Mouse (Mus musculus) midbrain, embryonic 10.5 days (tissue): ENCODE measurements at regions not wholly inside any gene's neighbourhood (a gene's known extent, or its start where the extent isn't known, plus 50 kb on each side); places are given as distances from the start of the nearest gene placed in this dataset.

Experiments
- DNase-seq: peaks from one replicate; pipeline ENCODE4 v3.0.0-alpha.2; 2017; ENCODE audit warnings: low spot score
- H3K27ac ChIP-seq: fragments of 300-500 bp; sonication (generic); replicated peaks from 2 replicates; pipeline ENCODE4 v1.5.1; 2016; ENCODE audit warnings: mild to moderate bottlenecking
- H3K27me3 ChIP-seq: fragments of 300-500 bp; sonication (generic); 2 replicates; pipeline ENCODE4 v1.6.1; 2016; ENCODE audit warnings: low read depth, mild to moderate bottlenecking; ENCODE audit not compliant: poor library complexity, severe bottlenecking
- H3K36me3 ChIP-seq: fragments of 300-500 bp; sonication (generic); 2 replicates; pipeline ENCODE4 v1.6.1; 2016; ENCODE audit warnings: mild to moderate bottlenecking, moderate library complexity
- H3K4me1 ChIP-seq: fragments of 300-500 bp; sonication (generic); 2 replicates; pipeline ENCODE4 v1.6.1; 2016
- H3K4me3 ChIP-seq: fragments of 300-500 bp; sonication (generic); 2 replicates; pipeline ENCODE4 v1.5.1; 2016; ENCODE audit warnings: mild to moderate bottlenecking, moderate library complexity
- H3K9me3 ChIP-seq: fragments of 300-500 bp; sonication (generic); replicated peaks from 2 replicates; pipeline ENCODE4 v1.6.1; 2016; ENCODE audit warnings: mild to moderate bottlenecking
- WGBS: fragments of 180-500 bp; shearing (Covaris S2); methylation state at CpG from one replicate; pipeline ENCODE4 v1.1.7; 2016; 5-methylcytosine and 5-hydroxymethylcytosine counted together

DNA sequence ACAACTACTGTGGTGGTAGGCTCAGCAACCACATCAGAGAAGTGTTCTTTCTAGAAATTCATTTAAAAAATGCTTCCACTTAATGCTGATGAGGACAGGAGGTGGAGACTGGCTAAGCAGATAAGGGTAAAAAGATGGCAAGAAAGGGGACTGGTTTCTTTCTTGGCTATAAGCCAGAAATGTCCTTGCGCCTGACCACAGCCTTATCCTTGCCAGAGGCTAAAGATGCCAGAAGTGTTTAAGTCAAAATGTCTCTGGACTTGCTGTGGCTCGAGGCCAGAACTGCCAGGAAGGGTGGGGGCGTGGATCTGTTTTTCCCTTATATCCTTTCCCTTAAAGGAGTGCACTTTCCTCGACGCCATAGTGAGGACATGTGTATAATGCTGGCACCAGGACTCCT lies 133.7 kb downstream of the Drd1 start:
- H3K27ac ChIP-seq: no peak overlapping the region
- no peaks in the 10 kb centered on the region for H3K4me1 ChIP-seq
- H3K36me3 ChIP-seq: no peaks in the 10 kb centered on the region
- no peaks in the 10 kb centered on the region for H3K9me3 ChIP-seq
- H3K4me3 ChIP-seq: no peak overlapping the region
- 92% methylated on average over 5 of the region's 5 CpGs for WGBS
- no peak for DNase-seq
- H3K27me3 ChIP-seq: no peaks in the 10 kb centered on the region

GRCm38 (mm10) chr13:53919851-53920381 lies 135.6 kb downstream of the Drd1 start:
- Histone ChIP-seq H3K4me1 (no peaks in the 10 kb centered on the region), H3K36me3 (no peaks in the 10 kb centered on the region), H3K9me3 (no peaks in the 10 kb centered on the region), H3K27me3 (no peaks in the 10 kb centered on the region), H3K4me3 (no peak overlapping the region), H3K27ac (no peak overlapping the region)
- DNase-seq: no peak
- WGBS: 70% methylated on average over 5 of the region's 5 CpGs

DNA sequence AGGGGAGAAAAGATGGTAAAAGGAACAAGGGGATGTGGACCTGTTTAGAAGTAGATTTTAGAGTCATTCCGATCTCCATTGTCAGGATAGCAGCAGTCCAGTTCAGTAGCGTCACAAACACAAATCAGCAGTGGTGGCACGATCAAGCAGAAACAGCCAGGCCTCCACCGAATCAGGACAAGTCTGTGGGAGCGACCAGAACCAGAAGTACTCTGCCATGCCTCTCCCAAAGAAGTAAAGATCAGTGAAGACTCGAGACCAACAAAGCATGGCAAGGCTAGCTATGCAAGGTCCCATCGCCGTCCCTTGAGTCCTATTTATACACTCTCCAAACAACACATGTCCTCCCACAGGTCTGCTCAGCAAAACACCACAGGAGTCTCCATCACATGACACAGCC lies 140.0 kb downstream of the Drd1 start:
- Histone ChIP-seq H3K9me3 (no peaks in the 10 kb centered on the region), H3K27me3 (no peaks in the 10 kb centered on the region), H3K4me3 (no peak overlapping the region), H3K4me1 (peaks cover 29% of the 10 kb centered on the region), H3K27ac (no peak overlapping the region), H3K36me3 (no peaks in the 10 kb centered on the region)
- DNase-seq: no peak
- WGBS: 87% methylated on average over 8 of the region's 8 CpGs

DNA sequence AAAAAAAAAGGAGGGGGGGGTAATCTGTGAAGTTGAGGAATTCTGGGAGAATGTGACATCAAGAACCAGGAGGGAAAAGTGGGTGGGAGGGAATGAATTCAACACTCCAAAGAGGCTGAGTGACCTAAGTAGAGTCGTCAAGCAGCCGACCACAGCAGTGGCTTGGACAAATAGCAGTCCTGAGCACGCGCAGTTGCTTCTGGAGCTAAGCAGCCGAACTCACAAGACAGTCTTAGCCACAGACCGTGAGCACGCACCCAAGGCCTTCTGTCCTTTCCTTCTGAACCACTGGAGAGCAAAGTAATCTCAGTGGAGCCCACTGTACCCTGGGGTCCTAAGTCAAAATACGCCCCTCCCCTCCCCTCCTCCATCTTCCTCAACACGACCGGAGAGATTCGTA lies 141.1 kb downstream of the Drd1 start:
- 80% methylated on average over 11 of the region's 11 CpGs for WGBS
- H3K27me3 ChIP-seq: no peaks in the 10 kb centered on the region
- H3K9me3 ChIP-seq: no peaks in the 10 kb centered on the region
- no peak for DNase-seq
- peaks cover 39% of the 10 kb centered on the region for H3K4me1 ChIP-seq
- H3K36me3 ChIP-seq: no peaks in the 10 kb centered on the region
- no peak overlapping the region for H3K27ac ChIP-seq
- H3K4me3 ChIP-seq: no peak overlapping the region

DNA sequence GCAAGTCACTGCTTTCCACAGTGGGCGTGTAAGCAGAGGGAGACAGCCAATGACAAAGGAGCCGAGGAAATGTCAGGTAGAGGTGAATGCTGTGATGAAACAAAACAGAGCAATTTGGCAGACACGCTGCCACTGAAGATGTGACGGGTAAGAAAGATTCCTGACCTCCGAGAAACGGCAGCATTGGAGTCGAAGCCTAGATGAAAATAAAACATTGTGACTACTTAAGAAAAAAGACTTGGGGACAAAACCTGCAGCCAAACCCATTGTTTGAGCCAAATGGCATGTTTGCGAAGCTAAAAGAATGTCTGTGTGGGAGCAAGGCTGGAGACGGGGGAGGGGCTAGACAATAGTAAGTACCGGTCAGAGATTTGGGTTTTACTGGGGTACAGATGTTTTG lies 142.0 kb downstream of the Drd1 start:
- WGBS: 71% methylated on average over 10 of the region's 10 CpGs

GRCm38 (mm10) chr13:53911846-53912245 lies 143.7 kb downstream of the Drd1 start:
- H3K9me3 ChIP-seq: no peaks in the 10 kb centered on the region
- H3K27ac ChIP-seq: no peak overlapping the region
- DNase-seq: no peak
- no peaks in the 10 kb centered on the region for H3K36me3 ChIP-seq
- WGBS: 74% methylated on average over 3 of the region's 3 CpGs
- H3K4me3 ChIP-seq: no peak overlapping the region
- H3K27me3 ChIP-seq: no peaks in the 10 kb centered on the region
- peaks cover 39% of the 10 kb centered on the region for H3K4me1 ChIP-seq

More for the DNA sequence above, 142.0 kb downstream of the Drd1 start:
- Histone ChIP-seq H3K9me3 (no peaks in the 10 kb centered on the region), H3K27me3 (no peaks in the 10 kb centered on the region), H3K4me3 (no peak overlapping the region), H3K36me3 (no peaks in the 10 kb centered on the region), H3K27ac (no peak overlapping the region), H3K4me1 (peaks cover 39% of the 10 kb centered on the region)
- DNase-seq: no peak

- no peak for DNase-seq
- Histone ChIP-seq H3K27ac (0 out of 2 replicates have a peak overlapping the region, but pooled peaks have one; percentile 13), H3K4me3 (no peak overlapping the region), H3K4me1 (peaks cover 39% of the 10 kb centered on the region), H3K9me3 (no peaks in the 10 kb centered on the region), H3K36me3 (no peaks in the 10 kb centered on the region), H3K27me3 (no peaks in the 10 kb centered on the region)
- 84% methylated on average over 8 of the region's 8 CpGs for WGBS
Measured at GRCm38 (mm10) chr13:53911261-53911660, 144.2 kb downstream of the Drd1 start.

DNA sequence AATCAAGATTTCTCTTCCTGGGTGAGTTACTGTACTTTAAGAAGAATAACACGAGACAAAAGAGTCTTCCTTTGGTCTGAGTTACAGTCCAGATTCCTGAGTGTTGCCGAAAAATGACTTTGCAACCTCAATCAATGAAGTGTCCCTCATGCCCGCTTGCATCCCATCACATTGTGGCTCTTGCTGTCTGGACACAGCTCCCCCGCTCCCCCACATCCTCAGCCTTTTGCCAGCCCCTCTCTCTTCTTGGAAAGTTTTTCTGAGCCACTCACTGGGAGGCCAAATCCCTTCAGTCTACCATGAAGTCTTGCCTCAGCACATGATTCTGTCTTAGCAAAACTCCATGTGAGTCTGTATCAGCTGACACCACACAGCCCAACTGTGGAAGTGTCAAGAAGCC lies 145.3 kb downstream of the Drd1 start:
- Histone ChIP-seq H3K27me3 (no peaks in the 10 kb centered on the region), H3K9me3 (no peaks in the 10 kb centered on the region), H3K36me3 (no peaks in the 10 kb centered on the region), H3K4me3 (no peak overlapping the region), H3K27ac (no peak overlapping the region), H3K4me1 (peaks cover 39% of the 10 kb centered on the region)
- 83% methylated on average over 4 of the region's 4 CpGs for WGBS
- no peak for DNase-seq

DNA sequence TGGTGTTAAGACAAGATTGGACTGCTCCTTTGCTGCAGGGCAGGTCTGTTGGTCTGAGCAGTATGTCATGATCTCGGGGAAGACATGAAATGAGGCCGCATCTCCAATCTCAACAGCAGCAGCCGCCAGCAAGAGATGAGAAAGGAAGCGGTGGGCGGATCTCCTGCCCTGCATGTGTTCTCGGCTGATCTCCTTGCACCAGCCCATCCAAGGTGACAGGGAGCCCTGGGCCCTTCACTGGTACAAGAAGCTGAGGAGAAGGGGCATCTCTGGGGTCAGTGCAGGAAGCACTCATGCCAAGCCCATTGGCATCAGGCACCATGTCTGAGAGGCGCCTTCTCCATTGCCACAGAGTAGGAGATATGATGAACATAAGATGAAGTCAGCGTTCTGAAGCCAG lies 151.0 kb downstream of the Drd1 start:
- Histone ChIP-seq H3K4me3 (no peak overlapping the region), H3K4me1 (peaks cover 23% of the 10 kb centered on the region), H3K36me3 (no peaks in the 10 kb centered on the region), H3K27me3 (no peaks in the 10 kb centered on the region), H3K9me3 (no peaks in the 10 kb centered on the region), H3K27ac (no peak overlapping the region; the same call in 1 of the 2 replicates)
- no peak for DNase-seq
- WGBS: 83% methylated on average over 8 of the region's 8 CpGs

DNA sequence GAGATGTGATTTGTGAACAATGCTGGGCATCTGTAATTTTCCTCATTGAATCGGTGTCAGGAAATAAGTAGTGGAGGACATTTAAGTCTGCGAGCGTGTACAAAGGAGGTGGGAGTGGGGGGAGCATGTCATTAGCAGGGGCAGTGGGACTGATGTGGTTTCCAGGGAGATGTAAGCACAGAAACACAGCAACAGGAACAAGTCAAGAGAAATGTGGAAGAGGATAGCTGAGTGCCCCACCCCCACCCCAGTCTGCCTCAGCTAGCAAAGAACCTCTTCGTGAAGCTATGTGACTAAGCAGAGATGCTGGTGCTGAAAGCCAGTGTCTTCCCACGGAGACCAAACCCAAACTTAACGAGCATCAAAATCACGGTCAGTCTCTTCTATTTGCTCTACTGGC lies 151.9 kb downstream of the Drd1 start:
- Histone ChIP-seq H3K36me3 (no peaks in the 10 kb centered on the region), H3K4me3 (no peak overlapping the region), H3K9me3 (no peaks in the 10 kb centered on the region), H3K27me3 (no peaks in the 10 kb centered on the region), H3K4me1 (peaks cover 25% of the 10 kb centered on the region), H3K27ac (peak overlapping the region; percentile 28)
- peak; percentile 33 for DNase-seq
- WGBS: 51% methylated on average over 7 of the region's 7 CpGs

DNA sequence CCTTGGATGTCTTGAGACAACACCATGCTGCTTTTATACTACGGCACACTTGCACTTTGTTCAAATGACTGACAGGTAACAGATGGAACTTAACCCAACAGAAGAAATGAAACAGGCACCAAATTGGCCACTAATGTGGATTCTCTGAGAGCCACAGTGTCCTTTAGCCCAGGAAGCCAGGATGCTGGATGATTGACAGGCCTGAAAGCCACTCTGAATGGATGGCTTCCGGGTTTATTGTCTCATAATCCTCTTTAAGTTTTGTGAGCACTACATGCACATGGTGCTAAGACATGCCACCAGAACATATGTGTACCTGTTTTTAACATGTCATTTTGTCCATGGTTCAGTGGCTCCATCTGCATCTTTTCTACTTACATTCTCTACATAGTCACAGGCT lies 152.7 kb downstream of the Drd1 start:
- no peaks in the 10 kb centered on the region for H3K36me3 ChIP-seq
- no peak overlapping the region for H3K4me3 ChIP-seq
- peaks cover 33% of the 10 kb centered on the region for H3K4me1 ChIP-seq
- DNase-seq: no peak
- H3K27me3 ChIP-seq: no peaks in the 10 kb centered on the region
- 79% methylated on average over 2 of the region's 2 CpGs for WGBS
- H3K27ac ChIP-seq: no peak overlapping the region
- H3K9me3 ChIP-seq: no peaks in the 10 kb centered on the region

GRCm38 (mm10) chr13:53900406-53901025 lies 155.0 kb downstream of the Drd1 start:
- H3K4me1 ChIP-seq: peaks cover 34% of the 10 kb centered on the region
- H3K36me3 ChIP-seq: no peaks in the 10 kb centered on the region
- 0 out of 2 replicates have a peak, but pooled peaks cover 3% of the 10 kb centered on the region for H3K9me3 ChIP-seq
- WGBS: 77% methylated on average over 3 of the region's 3 CpGs
- no peak overlapping the region for H3K27ac ChIP-seq
- no peaks in the 10 kb centered on the region for H3K27me3 ChIP-seq
- no peak overlapping the region for H3K4me3 ChIP-seq
- DNase-seq: no peak

DNA sequence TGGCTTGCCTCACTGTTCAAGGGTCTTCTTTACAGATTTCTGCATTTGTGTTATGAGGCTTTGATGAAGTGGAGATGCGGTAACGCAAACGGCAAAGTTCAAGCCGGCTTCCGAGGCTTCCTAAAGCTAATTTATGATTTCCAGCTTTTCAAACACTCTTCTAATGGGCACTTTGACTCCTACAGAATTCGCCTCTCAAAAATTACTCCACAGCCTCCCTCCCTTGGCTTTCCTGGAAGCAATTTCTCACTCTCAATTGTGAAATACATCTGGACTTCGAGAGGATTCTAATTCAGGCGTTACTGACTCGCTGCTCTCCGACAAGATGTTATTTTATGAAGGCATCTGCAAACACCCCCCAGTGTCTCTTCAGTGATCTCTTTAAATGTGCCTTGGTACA lies 157.2 kb downstream of the Drd1 start:
- no peaks in the 10 kb centered on the region for H3K27me3 ChIP-seq
- H3K4me1 ChIP-seq: peaks cover 21% of the 10 kb centered on the region
- 66% methylated on average over 10 of the region's 10 CpGs for WGBS
- H3K9me3 ChIP-seq: 0 out of 2 replicates have a peak, but pooled peaks cover 3% of the 10 kb centered on the region
- no peak overlapping the region for H3K27ac ChIP-seq
- H3K4me3 ChIP-seq: no peak overlapping the region
- DNase-seq: no peak
- H3K36me3 ChIP-seq: no peaks in the 10 kb centered on the region
